ENCODE assay signal across 10 mouse cellular contexts in the genomic region with DNA sequence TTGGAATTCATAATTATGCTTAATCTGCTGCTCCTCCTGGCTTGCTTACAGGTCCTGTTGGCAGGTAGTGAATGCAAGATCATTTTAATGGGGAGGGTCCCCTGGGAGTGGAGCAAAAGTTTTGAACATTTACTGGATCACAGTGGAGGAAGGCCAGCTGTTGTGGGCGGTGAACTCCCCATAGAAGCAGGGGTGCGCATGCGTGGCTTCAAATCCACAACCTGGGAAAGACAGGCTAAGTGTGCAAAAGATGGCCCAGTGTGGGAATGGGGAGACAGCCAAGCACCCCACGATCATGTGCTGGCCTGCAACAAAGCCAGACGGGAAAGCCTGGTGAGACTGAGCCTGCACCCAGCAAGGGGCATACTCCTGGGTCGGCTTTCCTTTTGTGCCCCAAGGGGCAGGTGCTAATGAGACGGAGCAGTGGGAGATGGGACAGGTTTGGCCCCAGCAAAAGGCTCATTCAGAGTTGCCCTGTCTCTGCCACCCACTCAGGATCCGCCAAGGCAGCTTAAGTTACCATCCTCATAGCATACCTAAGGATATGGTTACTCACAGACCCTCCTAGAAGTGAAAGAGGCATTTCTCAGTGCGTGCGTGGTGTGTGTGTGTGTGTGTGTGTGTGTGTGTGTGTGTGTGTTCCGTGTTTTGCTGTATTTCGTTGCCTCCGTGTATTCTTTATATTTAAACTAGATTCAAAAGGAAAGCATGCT.
DNase-seq lines count a peak whose midpoint lies in the region; ATAC-seq and TF ChIP-seq lines count a peak whose summit lies in the region.
"Had no signal": no experiment of that assay in that cellular context is flagged by ENCODE, and none has a peak within 500 bp of the region (broad histone marks: within the 10 kb centered on the region; RNA-seq: fewer than 3 reads in every experiment).

No protein-coding gene starts in this region.

- intact Hi-C loops in heart, adult 2 months (cut with DNase I): no loop called here

- H3K9me3 ChIP-seq in heart, embryonic 11.5 days (replicated peaks; ENCODE audit: control insufficient read depth, low read length): no peaks in the 10 kb centered on the region
- no peaks in the 10 kb centered on the region for H3K9me3 ChIP-seq in stomach, embryonic 14.5 days (ENCODE audit: control insufficient read depth, low read depth, low read length)
- H3K9me3 ChIP-seq in stomach, postnatal 0 days (ENCODE audit: control insufficient read depth, low read length): no peaks in the 10 kb centered on the region

- ATAC-seq in heart, embryonic 11.5 days (replicated peaks; ENCODE audit: insufficient number of reproducible peaks, low FRiP score, low TSS enrichment): no peak
- ATAC-seq in stomach, embryonic 14.5 days (ENCODE audit: insufficient number of reproducible peaks, insufficient read depth, low FRiP score, low read depth): peak; percentile 23; the same call in 1 of the 2 replicates
- ATAC-seq in stomach, postnatal 0 days (ENCODE audit: low FRiP score, low TSS enrichment): no peak
- ATAC-seq in CD4-positive, CD25-positive, alpha-beta regulatory T cell, adult 4 months: no peak

- no peaks in the 10 kb centered on the region for H3K36me3 ChIP-seq in heart, adult 2 months (ENCODE audit: control insufficient read depth, insufficient read depth, low read length)
- H3K36me3 ChIP-seq in heart, embryonic 11.5 days (ENCODE audit: control insufficient read depth, insufficient read depth, low read length): no peaks in the 10 kb centered on the region
- no peaks in the 10 kb centered on the region for H3K36me3 ChIP-seq in stomach, embryonic 14.5 days (ENCODE audit: control insufficient read depth, insufficient read depth, low read length)
- no peaks in the 10 kb centered on the region for H3K36me3 ChIP-seq in stomach, postnatal 0 days (ENCODE audit: control insufficient read depth, insufficient read depth, low read length)

- peak; percentile 57 to 59 for DNase-seq in heart, adult 2 months
- no peak for DNase-seq in stomach, postnatal 0 days (ENCODE audit: low spot score)
- peak; percentile 47 for DNase-seq in gastrocnemius, postnatal 10 days
- DNase-seq in testis, postnatal 10 days (ENCODE audit: low spot score): peak; percentile 49
- no peak for DNase-seq in frontal cortex, postnatal 25 days (ENCODE audit: low spot score in 2 of 2)

- no peaks in the 10 kb centered on the region for H3K79me2 ChIP-seq in heart, adult 2 months (replicated peaks; ENCODE audit: control insufficient read depth, insufficient read depth, low read length)

- H3K4me1 ChIP-seq in heart, adult 2 months (ENCODE audit: control insufficient read depth, insufficient read depth, low read length): no peaks in the 10 kb centered on the region
- H3K4me1 ChIP-seq in heart, embryonic 11.5 days (ENCODE audit: control insufficient read depth, insufficient read depth, low read length): no peaks in the 10 kb centered on the region
- H3K4me1 ChIP-seq in stomach, embryonic 14.5 days (ENCODE audit: control insufficient read depth, insufficient read depth, low read length): no peaks in the 10 kb centered on the region
- no peaks in the 10 kb centered on the region for H3K4me1 ChIP-seq in stomach, postnatal 0 days (replicated peaks; ENCODE audit: control insufficient read depth, insufficient read depth)
- H3K4me1 ChIP-seq: megakaryocyte, embryonic 14.5 days had no signal

- H3K27ac ChIP-seq in heart, adult 2 months: no peak overlapping the region
- no peak overlapping the region for H3K27ac ChIP-seq in heart, embryonic 11.5 days (ENCODE audit: low read depth, low read length)
- no peak overlapping the region for H3K27ac ChIP-seq in stomach, embryonic 14.5 days (ENCODE audit: low read length)
- no peak overlapping the region for H3K27ac ChIP-seq in stomach, postnatal 0 days (replicated peaks)
- H3K27ac ChIP-seq: left cerebral cortex, adult 2 months had no signal

- WGBS in heart, adult 2 months: 67% methylated on average over 13 of the region's 13 CpGs
- 52% methylated on average over 13 of the region's 13 CpGs for WGBS in heart, embryonic 11.5 days (ENCODE audit: insufficient replicate concordance)
- WGBS in stomach, embryonic 14.5 days: 54% methylated on average over 13 of the region's 13 CpGs
- WGBS in stomach, postnatal 0 days: 66% methylated on average over 13 of the region's 13 CpGs

- no peak overlapping the region for H3K9ac ChIP-seq in heart, adult 2 months (ENCODE audit: low read depth, low read length)
- no peak overlapping the region for H3K9ac ChIP-seq in heart, embryonic 11.5 days (ENCODE audit: low read depth, low read length)
- no peak overlapping the region for H3K9ac ChIP-seq in stomach, embryonic 14.5 days (replicated peaks; ENCODE audit: low read depth, low read length)
- H3K9ac ChIP-seq in stomach, postnatal 0 days (ENCODE audit: low read length): no peak overlapping the region

- no peak overlapping the region for H3K4me3 ChIP-seq in heart, adult 2 months
- H3K4me3 ChIP-seq in heart, embryonic 11.5 days (ENCODE audit: low read depth, low read length): no peak overlapping the region
- no peak overlapping the region for H3K4me3 ChIP-seq in stomach, embryonic 14.5 days (ENCODE audit: low read depth, low read length)
- H3K4me3 ChIP-seq in stomach, postnatal 0 days (ENCODE audit: low read depth, low read length): no peak overlapping the region
- H3K4me3 ChIP-seq: left cerebral cortex, adult 2 months; megakaryocyte, embryonic 14.5 days had no signal

- no peak for TF ChIP-seq CTCF in heart, adult 2 months (IDR thresholded peaks at IDR 0.05)
- no peak for TF ChIP-seq CTCF in stomach, postnatal 0 days (IDR thresholded peaks at IDR 0.05; ENCODE audit: low read depth)

- no peak overlapping the region for H3K4me2 ChIP-seq in heart, embryonic 11.5 days
- no peak overlapping the region for H3K4me2 ChIP-seq in stomach, embryonic 14.5 days (replicated peaks; ENCODE audit: low read depth, low read length)
- H3K4me2 ChIP-seq in stomach, postnatal 0 days (replicated peaks; ENCODE audit: low read depth): no peak overlapping the region

- no peak for TF ChIP-seq POLR2A in heart, adult 2 months (IDR thresholded peaks at IDR 0.05; ENCODE audit: insufficient read depth, low read depth, low read length)

- TF ChIP-seq EP300 in heart, adult 2 months (IDR thresholded peaks at IDR 0.05; ENCODE audit: insufficient read depth, low read depth, low read length): no peak
- no peak for TF ChIP-seq EP300 in stomach, postnatal 0 days (optimal IDR thresholded peaks at IDR 0.05)

- no peaks in the 10 kb centered on the region for H3K27me3 ChIP-seq in heart, adult 2 months (ENCODE audit: control insufficient read depth, insufficient read depth, low read length)
- H3K27me3 ChIP-seq in heart, embryonic 11.5 days (ENCODE audit: control insufficient read depth, insufficient read depth, low read length): no peaks in the 10 kb centered on the region
- no peaks in the 10 kb centered on the region for H3K27me3 ChIP-seq in stomach, embryonic 14.5 days (ENCODE audit: control insufficient read depth, insufficient read depth, low read length)
- H3K27me3 ChIP-seq in stomach, postnatal 0 days (ENCODE audit: control insufficient read depth, insufficient read depth, low read length): no peaks in the 10 kb centered on the region
- H3K27me3 ChIP-seq: megakaryocyte, embryonic 14.5 days had no signal

Comparison
In these comparisons a context has a peak if more than half of its experiments do, and no peak if none do; other contexts are left out.
1. DNase-seq: peak in heart, adult 2 months (2 of 2), gastrocnemius, postnatal 10 days (single experiment) and testis, postnatal 10 days (single experiment); none in stomach, postnatal 0 days (single experiment) and frontal cortex, postnatal 25 days (0 of 2).